Mouse (Mus musculus) hindlimb bud, embryonic 11.5 days (tissue): ENCODE data around the gene Rlim.

ENCODE experiments used
- DNase-seq: peaks from one replicate; pipeline ENCODE4 v3.0.0-alpha.2; 2012; ENCODE audit warnings: low read depth, low spot score; ENCODE audit errors: extremely low spot score

Rlim gene

GRCm38 (mm10) chrX:103981169-103981689 lies at the start of gene Rlim:
Gene Rlim (minus strand): TSS chrX:103981284.
- peak; percentile 46 for DNase-seq

GRCm38 (mm10) chrX:104017196-104017595 lies 36.1 kb upstream of the Rlim start:
- no peak for DNase-seq

- no peak for DNase-seq
Observed at GRCm38 (mm10) chrX:104015048-104015447, 34.0 kb upstream of the Rlim start.

DNA sequence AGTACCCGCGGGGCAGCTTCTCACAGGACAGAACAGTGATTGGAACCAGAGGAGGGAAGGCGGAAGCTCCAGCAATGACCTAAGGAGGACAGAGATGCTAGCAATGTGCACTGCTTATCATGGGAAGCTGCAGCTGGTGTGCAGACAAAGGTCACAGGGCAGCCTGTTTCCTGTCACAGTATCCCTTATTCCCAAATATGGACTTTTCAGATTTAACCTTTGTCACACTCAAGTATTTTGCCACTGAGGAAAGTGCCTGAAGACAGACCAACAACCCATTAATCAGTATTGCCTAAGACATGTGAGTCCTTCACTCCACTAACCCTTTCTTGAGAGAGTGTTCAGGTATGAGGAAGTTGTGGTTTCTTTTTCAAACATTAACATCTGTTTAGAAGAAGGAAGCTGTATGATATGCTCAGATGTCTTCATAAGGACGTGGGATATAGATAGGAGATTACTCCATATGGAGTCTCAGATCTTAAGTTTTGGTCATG lies 32.3 kb upstream of the Rlim start:
- no peak for DNase-seq

DNA sequence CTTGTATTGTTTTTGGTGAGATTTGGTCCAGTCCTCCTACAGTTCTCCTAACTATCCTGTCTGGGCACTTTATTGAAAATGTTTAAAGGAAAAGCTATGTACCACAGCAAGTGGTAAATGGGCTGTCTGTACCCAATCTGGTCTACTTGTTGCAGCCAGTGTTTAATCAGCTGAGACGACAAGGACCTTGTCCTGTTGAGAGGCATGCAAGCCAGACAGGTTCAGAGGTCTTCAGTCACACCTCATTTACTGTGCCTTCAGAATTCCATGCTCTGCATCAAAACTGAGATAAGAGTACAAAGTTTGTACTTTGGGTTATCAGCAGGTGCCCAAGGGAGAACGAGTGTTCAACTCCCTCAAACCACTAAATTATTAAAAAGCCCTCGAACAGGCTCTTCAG lies 13.7 kb upstream of the Rlim start:
- no peak for DNase-seq

DNA sequence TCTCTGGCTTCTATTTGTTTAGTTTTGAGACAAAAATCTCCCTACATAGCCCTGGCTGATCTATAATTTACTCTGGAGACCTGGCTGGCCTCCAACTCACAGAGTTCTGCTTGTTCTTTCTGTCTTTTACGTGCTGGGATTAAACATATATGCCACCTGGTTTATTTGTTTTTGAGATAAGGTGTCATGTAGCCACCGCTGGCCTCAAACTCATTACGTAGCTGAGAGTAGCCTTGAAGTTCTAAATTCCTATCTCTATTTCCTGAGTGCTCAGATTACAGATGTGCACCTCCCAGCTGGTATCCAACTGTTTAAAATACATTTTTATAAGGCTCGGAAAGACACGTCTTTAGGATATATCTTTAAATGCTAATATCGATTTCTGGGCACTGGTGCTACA lies 12.8 kb upstream of the Rlim start:
- DNase-seq, result no peak

DNA sequence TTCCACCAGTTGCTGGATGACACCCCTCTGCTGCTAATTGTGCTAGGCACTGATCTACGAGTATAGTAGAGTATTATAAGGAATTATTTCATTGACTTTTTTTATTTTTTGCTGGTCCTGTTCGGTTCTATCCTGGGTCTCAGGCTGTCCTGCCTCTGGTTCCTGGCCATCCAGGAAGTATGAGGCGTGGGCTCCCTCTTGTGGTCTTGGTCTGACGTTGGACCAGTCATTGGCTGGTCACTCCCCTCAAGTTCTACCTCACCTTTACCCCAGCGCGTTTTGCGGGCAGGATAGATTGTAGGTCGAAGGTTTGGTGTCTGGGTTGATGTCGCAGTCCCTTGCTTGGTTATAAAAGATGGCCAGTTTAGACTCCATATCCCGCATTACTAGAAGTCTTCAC lies 10.6 kb upstream of the Rlim start:
- no peak for DNase-seq

GRCm38 (mm10) chrX:103990392-103990791 lies 9.3 kb upstream of the Rlim start:
- DNase-seq, result no peak

GRCm38 (mm10) chrX:103987215-103987964 lies 6.3 kb upstream of the Rlim start:
- no peak for DNase-seq

DNA sequence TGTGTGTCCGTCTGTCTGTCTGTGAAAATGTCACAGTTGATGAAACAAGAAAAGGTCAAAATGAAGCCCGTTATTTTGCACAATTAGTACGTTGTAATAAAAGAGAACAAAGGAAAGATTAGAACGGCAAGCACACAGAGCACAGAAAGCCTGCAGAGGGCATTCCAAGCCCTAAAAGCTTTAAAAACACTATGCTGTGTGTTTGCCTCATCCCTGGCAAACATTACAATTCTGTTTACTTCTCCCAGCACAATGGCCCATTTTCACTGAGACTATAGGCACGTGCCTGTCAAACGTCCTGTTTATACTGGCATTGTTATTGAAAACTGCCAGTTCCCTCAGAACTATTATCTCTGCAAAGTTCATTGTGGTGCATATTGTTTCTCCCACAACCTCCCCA lies 5.1 kb upstream of the Rlim start:
- DNase-seq, result no peak

DNA sequence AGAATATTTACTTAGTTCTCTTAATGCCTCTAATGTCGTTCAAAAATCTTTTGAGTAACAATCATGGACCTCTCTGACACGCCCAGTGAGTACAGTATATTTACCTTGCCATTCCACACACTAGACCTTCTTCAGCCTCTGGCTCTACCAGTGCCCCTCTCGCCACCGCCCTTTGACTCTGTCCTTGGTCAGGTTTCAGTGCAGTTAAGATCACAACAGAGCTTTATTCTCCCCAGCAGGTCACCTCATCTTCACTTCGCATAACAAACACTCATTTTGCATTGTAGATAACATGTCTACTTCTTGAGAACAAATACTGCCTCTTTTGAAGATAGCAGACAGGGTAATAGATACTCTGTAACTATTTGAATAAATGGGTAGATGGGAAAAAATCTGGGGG lies 3.9 kb upstream of the Rlim start:
- DNase-seq, result no peak

- DNase-seq, result no peak
Observed at GRCm38 (mm10) chrX:103981806-103982205, 722 bp upstream of the Rlim start.

GRCm38 (mm10) chrX:103980590-103981168 lies 405 bp downstream of the Rlim start:
- DNase-seq, result no peak

- no peak for DNase-seq
Observed at GRCm38 (mm10) chrX:103980036-103980435, 1.0 kb downstream of the Rlim start.

- DNase-seq, result no peak
Observed at GRCm38 (mm10) chrX:103939701-103940100, 41.4 kb downstream of the Rlim start.

- no peak for DNase-seq
Observed at GRCm38 (mm10) chrX:103937333-103937732, 43.8 kb downstream of the Rlim start.

- no peak for DNase-seq
Observed at GRCm38 (mm10) chrX:103922436-103922835, 58.6 kb downstream of the Rlim start.

DNA sequence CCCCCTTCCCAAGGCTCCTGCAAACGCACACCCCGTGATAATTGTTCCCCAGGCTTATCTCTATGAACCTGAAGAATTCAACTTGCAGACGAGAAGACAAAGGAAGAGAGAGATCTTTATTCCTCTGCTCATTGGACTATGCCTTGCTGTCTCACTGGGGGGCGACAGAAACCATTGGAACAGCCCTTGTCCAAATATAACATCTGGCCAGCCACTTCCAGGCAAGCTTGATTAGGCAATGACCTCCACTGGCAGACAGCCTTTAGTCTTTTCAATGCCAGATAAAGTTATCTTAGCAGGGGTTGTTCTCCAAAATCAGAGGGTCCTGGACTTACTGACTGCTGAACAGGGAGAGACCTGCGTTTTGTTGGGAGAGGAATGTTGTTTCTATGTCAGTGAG lies 62.1 kb downstream of the Rlim start:
- DNase-seq, result no peak

GRCm38 (mm10) chrX:103914790-103915189 lies 66.3 kb downstream of the Rlim start:
- no peak for DNase-seq
